ENCODE assay signal across 1 mouse cellular context in genomic region chr7:16844696-16845071, GRCm38 (mm10).
TF ChIP-seq lines count a peak whose summit lies in the region.

No protein-coding gene starts in this region.

TF ChIP-seq in MEL, 35 proteins besides CTCF, POLR2A, EP300 and RAD21 (continued from another document):
- TF ChIP-seq SMC3 (IDR thresholded peaks at IDR 0.05; ENCODE audit: low read depth, low read length) (no peak), ZNF384 (IDR thresholded peaks at IDR 0.05; ENCODE audit: low read depth, low read length) (peak; percentile 45; the same call in 1 of the 2 replicates), ZKSCAN1 (IDR thresholded peaks at IDR 0.05; ENCODE audit: low read depth, low read length) (no peak)
